Mouse (Mus musculus) hindbrain, embryonic 11.5 days (tissue): ENCODE measurements at regions not wholly inside any gene's neighbourhood (a gene's known extent, or its start where the extent isn't known, plus 50 kb on each side); places are given as distances from the start of the nearest gene placed in this dataset.

Experiments
- ATAC-seq: fragments of 200-750 bp; cut with Nextera tagmentation; 2 replicates; pipeline ENCODE4 v1.8.0; 2017; ENCODE audit warnings: mild to moderate bottlenecking, moderate TSS enrichment, moderate library complexity; ENCODE audit not compliant: low FRiP score
- DNase-seq: peaks from one replicate; pipeline ENCODE4 v3.0.0-alpha.2; 2015; ENCODE audit warnings: low spot score
- H3K27ac ChIP-seq: fragments of 300-500 bp; sonication (generic); 2 replicates; pipeline ENCODE4 v1.5.1; 2014; ENCODE audit warnings: mild to moderate bottlenecking, low read depth, low read length
- H3K27me3 ChIP-seq: fragments of 300-500 bp; sonication (generic); 2 replicates; pipeline ENCODE4 v1.6.1; 2014; ENCODE audit warnings: mild to moderate bottlenecking, low read length, moderate library complexity, mixed read lengths; ENCODE audit not compliant: control insufficient read depth, insufficient read depth
- H3K36me3 ChIP-seq: fragments of 300-500 bp; sonication (generic); 2 replicates; pipeline ENCODE4 v1.6.1; 2014; ENCODE audit warnings: mild to moderate bottlenecking, low read length, moderate library complexity, mixed read lengths; ENCODE audit not compliant: control insufficient read depth, insufficient read depth
- H3K4me1 ChIP-seq: fragments of 300-500 bp; sonication (generic); replicated peaks from 2 replicates; pipeline ENCODE4 v1.6.1; 2014; ENCODE audit warnings: low read length, mixed read lengths; ENCODE audit not compliant: control insufficient read depth, insufficient read depth
- H3K4me2 ChIP-seq: fragments of 300-500 bp; sonication (generic); replicated peaks from 2 replicates; pipeline ENCODE4 v1.6.1; 2014; ENCODE audit warnings: mild to moderate bottlenecking, low read depth, low read length
- H3K4me3 ChIP-seq: fragments of 300-500 bp; sonication (generic); 2 replicates; pipeline ENCODE4 v1.5.1; 2014; ENCODE audit warnings: low read depth, low read length
- H3K9ac ChIP-seq: fragments of 300-500 bp; sonication (generic); 2 replicates; pipeline ENCODE4 v1.6.1; 2014; ENCODE audit warnings: low read depth, low read length
- H3K9me3 ChIP-seq: fragments of 300-500 bp; sonication (generic); 2 replicates; pipeline ENCODE4 v1.6.1; 2016; ENCODE audit warnings: low read length; ENCODE audit not compliant: control insufficient read depth
- WGBS: fragments of 180-500 bp; shearing (Covaris S2); extraction: QIAGEN DNeasy Blood & Tissue Kit; methylation state at CpG from one replicate; pipeline ENCODE4 v1.1.7; 2014; 5-methylcytosine and 5-hydroxymethylcytosine counted together

DNA sequence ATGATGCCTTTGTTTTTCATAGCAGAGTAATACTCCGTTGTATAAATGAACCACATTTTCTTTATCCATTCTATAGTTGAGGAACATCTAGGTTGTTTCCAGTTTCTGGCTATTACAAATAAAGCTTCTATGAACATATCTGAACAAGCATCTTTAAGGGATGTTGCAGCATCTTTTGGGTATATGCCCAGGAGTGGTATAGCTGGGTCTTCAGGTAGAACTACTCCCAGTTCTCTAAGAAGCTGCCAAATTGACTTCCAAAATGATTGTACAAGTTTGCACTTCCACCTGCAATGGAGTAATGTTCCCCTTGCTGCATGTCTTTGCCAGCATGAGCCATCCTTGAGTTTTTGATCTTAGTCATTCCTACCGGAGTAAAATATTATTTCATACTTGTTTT, 80.5 kb upstream of the Arhgap28 start:
- H3K36me3 ChIP-seq: no peaks in the 10 kb centered on the region
- H3K4me2 ChIP-seq: no peak overlapping the region
- no peaks in the 10 kb centered on the region for H3K27me3 ChIP-seq
- H3K9ac ChIP-seq: no peak overlapping the region
- H3K9me3 ChIP-seq: no peaks in the 10 kb centered on the region
- H3K27ac ChIP-seq: no peak overlapping the region
- H3K4me1 ChIP-seq: no peaks in the 10 kb centered on the region
- DNase-seq (no peak), ATAC-seq (no peak)
- 97% methylated on average over 2 of the region's 2 CpGs for WGBS
- H3K4me3 ChIP-seq: no peak overlapping the region

DNA sequence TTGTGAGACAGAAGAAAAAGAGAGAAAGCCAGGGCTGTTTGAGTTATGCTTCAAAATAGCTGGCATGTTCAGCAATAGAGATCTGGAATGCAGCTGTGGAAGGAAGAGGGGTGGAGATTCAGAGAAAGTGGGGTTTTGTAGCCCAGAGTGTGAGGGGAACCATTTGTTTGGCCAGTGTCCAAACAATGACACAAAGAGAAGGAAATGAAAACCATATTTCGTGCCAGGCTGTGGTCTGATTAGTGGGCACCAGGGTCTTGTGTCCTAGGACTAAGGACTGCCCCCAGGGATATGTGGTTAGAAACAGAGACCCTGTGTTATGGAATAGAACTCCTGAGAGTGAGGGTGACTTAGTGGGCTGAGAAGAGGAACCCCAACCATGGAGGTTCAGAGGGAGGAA, 83.2 kb upstream of the Arhgap28 start:
- Histone ChIP-seq H3K27me3 (no peaks in the 10 kb centered on the region), H3K4me2 (no peak overlapping the region), H3K27ac (no peak overlapping the region), H3K4me1 (no peaks in the 10 kb centered on the region), H3K9me3 (no peaks in the 10 kb centered on the region), H3K36me3 (no peaks in the 10 kb centered on the region), H3K4me3 (no peak overlapping the region), H3K9ac (no peak overlapping the region)
- no peak for ATAC-seq
- 64% methylated on average over 1 of the region's 1 CpGs for whole genome bisulfite sequencing
- DNase-seq: no peak

DNA sequence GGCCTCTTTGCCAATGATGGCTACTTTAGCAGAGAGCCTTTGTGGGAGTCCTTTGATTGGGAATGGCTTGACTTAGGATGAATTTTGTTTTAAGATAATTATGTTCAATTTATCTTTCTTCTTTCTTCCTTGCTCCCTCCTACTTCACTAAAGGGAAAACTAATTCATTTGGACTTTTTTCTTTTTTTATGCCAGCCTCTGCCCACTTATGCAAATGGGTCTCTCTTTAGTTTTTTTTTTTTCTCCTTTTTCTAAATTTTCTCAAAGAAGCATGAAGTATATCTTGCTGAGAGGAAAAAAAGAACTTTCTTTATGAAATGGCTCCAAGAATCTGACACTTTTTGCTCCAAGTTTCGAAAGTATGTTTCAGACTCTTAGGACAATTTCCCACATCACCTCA, 85.3 kb upstream of the Arhgap28 start:
- no peak overlapping the region for H3K4me3 ChIP-seq
- no peaks in the 10 kb centered on the region for H3K4me1 ChIP-seq
- H3K4me2 ChIP-seq: no peak overlapping the region
- DNase-seq (no peak), ATAC-seq (no peak)
- no peaks in the 10 kb centered on the region for H3K36me3 ChIP-seq
- no peak overlapping the region for H3K27ac ChIP-seq
- no peaks in the 10 kb centered on the region for H3K9me3 ChIP-seq
- no peaks in the 10 kb centered on the region for H3K27me3 ChIP-seq
- no peak overlapping the region for H3K9ac ChIP-seq
- WGBS: 90% methylated on average over 1 of the region's 1 CpGs

DNA sequence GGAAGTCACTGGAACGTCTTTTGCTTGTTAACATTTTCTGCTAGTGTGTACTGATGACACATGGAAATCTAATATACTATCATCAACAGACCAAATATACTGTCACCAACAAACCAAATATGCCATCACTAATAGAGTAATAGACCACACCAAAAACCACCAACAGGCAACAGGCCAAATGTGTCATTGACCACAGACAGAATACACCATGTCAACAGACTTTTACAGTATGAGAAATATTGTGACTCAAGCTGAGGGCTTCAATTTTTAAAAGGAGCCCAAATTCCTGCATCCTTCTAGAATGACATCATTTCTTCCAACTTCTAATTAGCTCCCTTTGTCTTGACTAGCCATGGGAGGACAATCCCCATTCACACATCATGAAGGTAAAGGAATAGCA, 85.9 kb upstream of the Arhgap28 start:
- H3K27me3 ChIP-seq: no peaks in the 10 kb centered on the region
- H3K9me3 ChIP-seq: no peaks in the 10 kb centered on the region
- no peak overlapping the region for H3K4me2 ChIP-seq
- WGBS: 79% methylated on average over 1 of the region's 1 CpGs
- ATAC-seq (no peak), DNase-seq (no peak)
- no peak overlapping the region for H3K9ac ChIP-seq
- H3K4me1 ChIP-seq: no peaks in the 10 kb centered on the region
- H3K27ac ChIP-seq: no peak overlapping the region
- H3K4me3 ChIP-seq: no peak overlapping the region
- no peaks in the 10 kb centered on the region for H3K36me3 ChIP-seq

DNA sequence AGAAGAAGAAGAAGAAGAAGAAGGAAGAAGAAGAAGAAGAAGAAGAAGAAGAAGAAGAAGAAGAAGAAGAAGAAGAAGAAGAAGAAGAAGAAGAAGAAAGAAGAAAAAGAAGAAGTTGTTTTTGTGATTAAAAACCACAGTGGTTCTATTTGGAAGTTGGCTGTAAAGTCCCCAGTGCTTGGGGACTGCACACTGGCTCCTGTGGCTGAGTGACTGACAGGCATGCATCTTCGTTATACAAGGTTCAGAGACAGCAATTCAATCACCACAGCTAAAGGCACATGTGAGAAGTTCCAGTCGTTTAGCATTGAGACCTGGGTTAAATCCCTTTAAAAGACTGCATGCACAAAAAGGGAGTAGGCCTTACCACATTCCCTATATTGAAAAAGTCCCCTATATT, 93.1 kb upstream of the Arhgap28 start:
- 62% methylated on average over 2 of the region's 2 CpGs for WGBS
- no peak for ATAC-seq

DNA sequence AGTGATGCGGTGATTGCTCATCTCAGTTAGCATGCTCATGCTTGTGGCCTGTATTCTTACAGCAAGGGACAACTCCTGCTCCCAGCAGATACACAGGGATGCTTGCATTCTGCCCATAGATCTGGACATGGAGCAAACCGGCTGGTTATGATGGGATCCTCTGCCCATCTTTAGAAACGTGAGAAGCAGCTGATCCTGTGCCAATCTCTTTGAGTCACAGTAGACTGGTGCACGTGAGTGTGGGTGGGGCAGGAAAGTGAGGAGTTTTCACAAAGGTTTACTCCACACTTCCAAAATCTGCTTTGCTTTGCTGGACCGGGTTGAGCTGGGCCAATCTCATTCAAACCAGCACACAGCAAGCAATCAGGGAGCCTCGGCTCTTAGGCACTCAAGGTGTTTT, 93.5 kb upstream of the Arhgap28 start:
- WGBS: 84% methylated on average over 6 of the region's 6 CpGs
- Histone ChIP-seq H3K4me3 (no peak overlapping the region), H3K4me2 (no peak overlapping the region), H3K36me3 (no peaks in the 10 kb centered on the region), H3K4me1 (no peaks in the 10 kb centered on the region), H3K27me3 (no peaks in the 10 kb centered on the region), H3K9me3 (no peaks in the 10 kb centered on the region), H3K9ac (no peak overlapping the region), H3K27ac (no peak overlapping the region)
- ATAC-seq (no peak), DNase-seq (no peak)

More for the DNA sequence above, 93.1 kb upstream of the Arhgap28 start:
- H3K9me3 ChIP-seq: no peaks in the 10 kb centered on the region
- no peaks in the 10 kb centered on the region for H3K27me3 ChIP-seq
- no peaks in the 10 kb centered on the region for H3K4me1 ChIP-seq
- H3K9ac ChIP-seq: no peak overlapping the region
- H3K4me2 ChIP-seq: no peak overlapping the region
- no peak overlapping the region for H3K4me3 ChIP-seq
- no peak for DNase-seq
- no peaks in the 10 kb centered on the region for H3K36me3 ChIP-seq
- H3K27ac ChIP-seq: no peak overlapping the region

DNA sequence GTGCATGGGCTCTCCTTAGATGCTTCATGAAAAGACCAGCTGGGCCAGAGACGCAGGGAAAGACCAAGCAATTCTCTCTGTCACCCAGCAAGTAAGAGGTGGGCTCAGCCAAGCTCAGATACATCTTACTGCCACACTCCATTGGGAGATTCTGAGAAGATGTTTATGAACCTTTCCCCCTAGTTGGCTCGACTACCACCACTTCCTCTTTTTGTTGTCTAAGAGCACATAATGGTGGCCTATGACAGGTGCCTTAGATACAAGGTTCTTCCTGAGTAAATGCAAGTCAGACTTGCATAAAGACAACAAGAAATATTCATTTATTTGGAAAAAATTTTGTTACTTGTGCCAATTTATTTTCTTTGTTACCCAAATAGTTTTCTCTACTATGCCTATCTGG, 96.2 kb upstream of the Arhgap28 start:
- WGBS: 70% methylated on average over 2 of the region's 2 CpGs
- Histone ChIP-seq H3K36me3 (no peaks in the 10 kb centered on the region), H3K4me1 (no peaks in the 10 kb centered on the region), H3K4me2 (no peak overlapping the region), H3K9ac (no peak overlapping the region), H3K9me3 (no peaks in the 10 kb centered on the region), H3K4me3 (no peak overlapping the region), H3K27ac (no peak overlapping the region), H3K27me3 (no peaks in the 10 kb centered on the region)
- DNase-seq: no peak
- no peak for ATAC-seq

DNA sequence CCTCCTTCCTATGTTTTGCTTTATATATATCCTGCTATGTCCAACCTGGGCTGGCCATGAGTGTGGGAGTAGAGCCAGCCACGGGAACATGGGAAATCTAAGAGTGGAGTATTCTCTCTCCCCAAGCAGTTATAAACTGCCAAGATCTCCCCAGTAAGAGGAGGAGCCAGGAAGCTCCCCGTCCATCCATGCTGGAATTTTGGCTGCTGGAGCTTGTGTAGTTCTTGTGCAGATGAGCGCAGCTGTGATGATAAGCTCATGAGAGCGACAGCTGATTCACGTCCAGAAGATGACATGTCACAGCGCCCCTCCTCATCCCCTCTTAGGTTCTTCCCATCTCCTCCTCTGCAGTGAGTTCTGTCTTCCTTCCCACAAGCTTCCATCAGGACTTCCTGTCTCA, 99.4 kb upstream of the Arhgap28 start:
- no peak overlapping the region for H3K4me3 ChIP-seq
- no peak overlapping the region for H3K27ac ChIP-seq
- H3K4me2 ChIP-seq: no peak overlapping the region
- H3K9ac ChIP-seq: no peak overlapping the region
- no peak for DNase-seq
- no peaks in the 10 kb centered on the region for H3K27me3 ChIP-seq
- no peaks in the 10 kb centered on the region for H3K36me3 ChIP-seq
- no peaks in the 10 kb centered on the region for H3K4me1 ChIP-seq
- no peak for ATAC-seq
- WGBS: 90% methylated on average over 6 of the region's 6 CpGs
- no peaks in the 10 kb centered on the region for H3K9me3 ChIP-seq

DNA sequence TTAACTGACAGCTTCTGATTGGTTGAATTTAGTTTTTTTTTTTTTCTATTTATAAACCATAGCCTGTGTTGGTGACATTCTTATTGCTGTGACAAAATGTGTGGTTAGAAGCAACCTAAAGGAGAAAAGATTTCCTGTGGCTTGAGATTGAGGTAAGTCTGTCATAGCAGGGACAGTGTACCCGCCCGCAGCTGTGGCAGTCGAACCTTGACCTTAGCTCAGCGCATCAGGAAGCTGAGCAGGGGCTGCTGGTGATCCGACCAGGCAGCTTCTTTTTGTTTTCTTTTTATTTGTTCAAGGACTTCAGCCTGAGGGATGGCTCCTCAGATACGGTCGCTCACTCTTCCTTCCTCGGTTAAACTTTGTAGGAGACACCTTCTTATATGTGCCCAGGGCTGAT, 102.4 kb upstream of the Arhgap28 start:
- no peaks in the 10 kb centered on the region for H3K9me3 ChIP-seq
- WGBS: 68% methylated on average over 8 of the region's 8 CpGs
- no peak overlapping the region for H3K4me2 ChIP-seq
- ATAC-seq (no peak), DNase-seq (no peak)
- no peaks in the 10 kb centered on the region for H3K36me3 ChIP-seq
- no peak overlapping the region for H3K27ac ChIP-seq
- no peak overlapping the region for H3K4me3 ChIP-seq
- no peak overlapping the region for H3K9ac ChIP-seq
- H3K4me1 ChIP-seq: no peaks in the 10 kb centered on the region
- no peaks in the 10 kb centered on the region for H3K27me3 ChIP-seq
